8 mouse cellular contexts compared by ENCODE assay signal in genomic region chr16:33606691-33607532, GRCm38 (mm10).
A peak's percentile ranks its signal among the peaks of the same experiment; 100 is the strongest.
DNase-seq lines count a peak whose midpoint lies in the region; ATAC-seq lines count a peak whose summit lies in the region.
"Had no signal": no experiment of that assay in that cellular context is flagged by ENCODE, and none has a peak within 500 bp of the region (broad histone marks: within the 10 kb centered on the region; RNA-seq: fewer than 3 reads in every experiment).

No protein-coding gene starts in this region.

- H3K4me1 ChIP-seq in heart, embryonic 11.5 days (ENCODE audit: control insufficient read depth, insufficient read depth, low read length), result peaks cover 20% of the 10 kb centered on the region
- H3K4me1 ChIP-seq in midbrain, embryonic 11.5 days (ENCODE audit: control insufficient read depth, insufficient read depth, low read length), result peaks cover 21% of the 10 kb centered on the region

- H3K4me3 ChIP-seq in heart, embryonic 11.5 days (ENCODE audit: low read depth, low read length), result no peak overlapping the region
- no peak overlapping the region for H3K4me3 ChIP-seq in midbrain, embryonic 11.5 days (ENCODE audit: low read depth, low read length)
- H3K4me3 ChIP-seq: limb, embryonic 15.5 days had no signal

- peak; percentile 88 for DNase-seq in CD4-positive, CD25-positive, alpha-beta regulatory T cell, adult 2 months (ENCODE audit: low read depth, low spot score)
- peak; percentile 21 for DNase-seq in brain, adult 2 months (ENCODE audit: low read depth, low spot score)
- DNase-seq in midbrain, embryonic 11.5 days (ENCODE audit: low spot score, missing footprints), result peak; percentile 91
- DNase-seq in layer of hippocampus, postnatal 25 days (ENCODE audit: extremely low spot score in 1 of 2, low spot score in 1 of 2), result no peak
- DNase-seq in yolk sac, embryonic 10.5 days (ENCODE audit: low spot score), result no peak
- no peak for DNase-seq in ovary, postnatal 14 days (ENCODE audit: low spot score)

- H3K4me2 ChIP-seq in heart, embryonic 11.5 days, result peak overlapping the region; percentile 39
- H3K4me2 ChIP-seq in midbrain, embryonic 11.5 days, result no peak overlapping the region
- H3K4me2 ChIP-seq: limb, embryonic 15.5 days had no signal

- no peaks in the 10 kb centered on the region for H3K27me3 ChIP-seq in heart, embryonic 11.5 days (ENCODE audit: control insufficient read depth, insufficient read depth, low read length)
- H3K27me3 ChIP-seq in midbrain, embryonic 11.5 days (ENCODE audit: control insufficient read depth, insufficient read depth, low read length), result no peaks in the 10 kb centered on the region
- H3K27me3 ChIP-seq: limb, embryonic 15.5 days had no signal

- ATAC-seq in heart, embryonic 11.5 days (replicated peaks; ENCODE audit: insufficient number of reproducible peaks, low FRiP score, low TSS enrichment), result no peak
- peak; percentile 2; the same call in 1 of the 2 replicates for ATAC-seq in midbrain, embryonic 11.5 days (ENCODE audit: low FRiP score)

- 42% methylated on average over 8 of the region's 8 CpGs for WGBS in heart, embryonic 11.5 days (ENCODE audit: insufficient replicate concordance)
- WGBS in midbrain, embryonic 11.5 days, result 28% methylated on average over 8 of the region's 8 CpGs

- no peaks in the 10 kb centered on the region for H3K36me3 ChIP-seq in heart, embryonic 11.5 days (ENCODE audit: control insufficient read depth, insufficient read depth, low read length)
- no peaks in the 10 kb centered on the region for H3K36me3 ChIP-seq in midbrain, embryonic 11.5 days (ENCODE audit: control insufficient read depth, insufficient read depth, low read length)
- H3K36me3 ChIP-seq: limb, embryonic 15.5 days had no signal

- peak overlapping the region; percentile 69 for H3K27ac ChIP-seq in heart, embryonic 11.5 days (ENCODE audit: low read depth, low read length)
- peak overlapping the region; percentile 90 for H3K27ac ChIP-seq in midbrain, embryonic 11.5 days (ENCODE audit: low read depth, low read length)
- H3K27ac ChIP-seq: limb, embryonic 15.5 days had no signal

- H3K9me3 ChIP-seq in heart, embryonic 11.5 days (replicated peaks; ENCODE audit: control insufficient read depth, low read length), result 0 out of 2 replicates have a peak, but pooled peaks cover 3% of the 10 kb centered on the region
- H3K9me3 ChIP-seq in midbrain, embryonic 11.5 days (ENCODE audit: control insufficient read depth, low read length), result no peaks in the 10 kb centered on the region; the same call in 1 of the 2 replicates
- H3K9me3 ChIP-seq: limb, embryonic 15.5 days had no signal

- no peak overlapping the region for H3K9ac ChIP-seq in heart, embryonic 11.5 days (ENCODE audit: low read depth, low read length)
- H3K9ac ChIP-seq in midbrain, embryonic 11.5 days (ENCODE audit: low read length), result peak overlapping the region; percentile 11; the same call in 1 of the 2 replicates
- H3K9ac ChIP-seq: limb, embryonic 15.5 days had no signal

Comparison
In these comparisons a context has a peak if more than half of its experiments do, and no peak if none do; other contexts are left out.
1. DNase-seq: peak in CD4-positive, CD25-positive, alpha-beta regulatory T cell, adult 2 months (single experiment), brain, adult 2 months (single experiment) and midbrain, embryonic 11.5 days (single experiment); none in layer of hippocampus, postnatal 25 days (0 of 2), yolk sac, embryonic 10.5 days (single experiment) and ovary, postnatal 14 days (single experiment).